Mouse (Mus musculus) liver, postnatal 0 days (tissue): ENCODE data around the gene Zc3h6. TPM values are rescaled to one million over a fixed set of nuclear protein-coding genes. Genes with fewer than 3 reads are reported as not detected.

Experiments
- ATAC-seq: fragments of 200-750 bp; cut with Nextera tagmentation; 2 replicates; pipeline ENCODE4 v1.8.0; 2017; ENCODE audit warnings: mild to moderate bottlenecking, moderate library complexity
- DNase-seq: peaks from one replicate; pipeline ENCODE4 v3.0.0-alpha.2; 2016
- H3K27ac ChIP-seq: fragments of 300-500 bp; sonication (generic); 2 replicates; pipeline ENCODE4 v1.5.1; 2014; ENCODE audit warnings: antibody characterized with exemption, moderate library complexity, mild to moderate bottlenecking, low read depth
- H3K27me3 ChIP-seq: fragments of 300-500 bp; sonication (generic); 2 replicates; pipeline ENCODE4 v1.6.1; 2014; ENCODE audit warnings: low read length, control low read depth, mixed read lengths; ENCODE audit not compliant: insufficient read depth
- H3K36me3 ChIP-seq: fragments of 300-500 bp; sonication (generic); replicated peaks from 2 replicates; pipeline ENCODE4 v1.6.1; 2014; ENCODE audit warnings: mild to moderate bottlenecking, control low read depth, low read length, moderate library complexity, mixed read lengths; ENCODE audit not compliant: insufficient read depth
- H3K4me1 ChIP-seq: fragments of 300-500 bp; sonication (generic); 2 replicates; pipeline ENCODE4 v1.6.1; 2014; ENCODE audit warnings: antibody characterized with exemption, mild to moderate bottlenecking, control low read depth; ENCODE audit not compliant: insufficient read depth
- H3K4me2 ChIP-seq: fragments of 300-500 bp; sonication (generic); 2 replicates; pipeline ENCODE4 v1.6.1; 2014; ENCODE audit warnings: low read depth, mild to moderate bottlenecking, low read length, moderate library complexity, mixed read lengths
- H3K4me3 ChIP-seq: fragments of 300-500 bp; sonication (generic); 2 replicates; pipeline ENCODE4 v1.5.1; 2014; ENCODE audit warnings: low read depth, low read length
- H3K9ac ChIP-seq: fragments of 300-500 bp; sonication (generic); replicated peaks from 2 replicates; pipeline ENCODE4 v1.6.1; 2014; ENCODE audit warnings: mild to moderate bottlenecking, moderate library complexity
- H3K9me3 ChIP-seq: fragments of 300-500 bp; sonication (generic); 2 replicates; pipeline ENCODE4 v1.6.1; 2016; ENCODE audit warnings: mild to moderate bottlenecking, control low read depth, low read length, mixed read lengths
- CTCF ChIP-seq: sonication (generic); IDR thresholded peaks from 2 replicates; pipeline ENCODE4 v1.5.1; 2016; ENCODE audit warnings: antibody characterized with exemption, low read depth
- EP300 ChIP-seq: IDR thresholded peaks from 2 replicates; pipeline ENCODE4 v1.6.1; 2016; ENCODE audit warnings: antibody characterized with exemption, low read depth, mild to moderate bottlenecking
- WGBS: fragments of 180-500 bp; shearing (Covaris S2); extraction: QIAGEN DNeasy Blood & Tissue Kit; methylation state at CpG from one replicate; pipeline ENCODE4 v1.1.7; 2014; ENCODE audit not compliant: insufficient replicate concordance; 5-methylcytosine and 5-hydroxymethylcytosine counted together
- polyA plus RNA-seq: library from polyadenylated mRNA; unstranded; fragments of >200 nt; fragmentation: Nextera tagmentation; extraction: Ambion mirVana; gene quantifications from 2 replicates; pipeline ENCODE4 v1.2.1, GENCODE M21; 2015

Gene Zc3h6
- polyA plus RNA-seq, 1 experiment from 2014 or later = 0.97 TPM

- no peaks in the 10 kb centered on the region for H3K9me3 ChIP-seq
- 4% methylated on average over 62 of the region's 62 CpGs for WGBS
- TF ChIP-seq EP300 (no peak), CTCF (no peak)
- no peak overlapping the region for H3K27ac ChIP-seq
- H3K27me3 ChIP-seq = peaks cover 38% of the 10 kb centered on the region
- H3K36me3 ChIP-seq = no peaks in the 10 kb centered on the region
- H3K4me2 ChIP-seq = peak overlapping the region; percentile 63
- peak overlapping the region; percentile 13 for H3K4me3 ChIP-seq
- ATAC-seq (peak; percentile 23; the same call in 1 of the 2 replicates), DNase-seq (peak; percentile 26)
- H3K9ac ChIP-seq = no peak overlapping the region
- peaks cover 5% of the 10 kb centered on the region; the same call in 1 of the 2 replicates for H3K4me1 ChIP-seq
Observed at GRCm38 (mm10) chr2:129038937-129039631, 71.9 kb downstream of the Zc3h6 start.

- Histone ChIP-seq H3K4me1 (peaks cover 5% of the 10 kb centered on the region; the same call in 1 of the 2 replicates), H3K27ac (no peak overlapping the region), H3K4me2 (no peak overlapping the region), H3K27me3 (peaks cover 38% of the 10 kb centered on the region), H3K9ac (no peak overlapping the region), H3K36me3 (no peaks in the 10 kb centered on the region), H3K9me3 (no peaks in the 10 kb centered on the region), H3K4me3 (no peak overlapping the region)
- DNase-seq (no peak), ATAC-seq (no peak)
- TF ChIP-seq CTCF = peak; percentile 49
- no peak for TF ChIP-seq EP300
- WGBS = 15% methylated on average over 6 of the region's 6 CpGs
Observed at GRCm38 (mm10) chr2:129040567-129040966, 73.4 kb downstream of the Zc3h6 start.

- DNase-seq (no peak), ATAC-seq (no peak)
- Histone ChIP-seq H3K4me2 (no peak overlapping the region), H3K9me3 (no peaks in the 10 kb centered on the region), H3K36me3 (no peaks in the 10 kb centered on the region), H3K4me1 (no peaks in the 10 kb centered on the region), H3K9ac (no peak overlapping the region), H3K27ac (no peak overlapping the region), H3K27me3 (0 out of 2 replicates have a peak, but pooled peaks cover 3% of the 10 kb centered on the region), H3K4me3 (no peak overlapping the region)
- WGBS = 67% methylated on average over 6 of the region's 6 CpGs
- TF ChIP-seq CTCF (no peak), EP300 (no peak)
Observed at GRCm38 (mm10) chr2:129046172-129046845, 79.1 kb downstream of the Zc3h6 start.

GRCm38 (mm10) chr2:129046846-129047196, 79.6 kb downstream of the Zc3h6 start:
- H3K27ac ChIP-seq = no peak overlapping the region
- H3K4me1 ChIP-seq = no peaks in the 10 kb centered on the region
- no peaks in the 10 kb centered on the region for H3K36me3 ChIP-seq
- H3K4me2 ChIP-seq = no peak overlapping the region
- WGBS = 75% methylated on average over 4 of the region's 4 CpGs
- DNase-seq = no peak
- TF ChIP-seq EP300 (no peak), CTCF (no peak)
- no peaks in the 10 kb centered on the region for H3K9me3 ChIP-seq
- ATAC-seq = no peak
- H3K9ac ChIP-seq = no peak overlapping the region
- 0 out of 2 replicates have a peak, but pooled peaks cover 3% of the 10 kb centered on the region for H3K27me3 ChIP-seq
- no peak overlapping the region for H3K4me3 ChIP-seq

GRCm38 (mm10) chr2:129047811-129048210, 80.6 kb downstream of the Zc3h6 start, which contains the start of gene Vinac1:
Vinac1 (minus strand) TSS chr2:129048172.
- H3K4me1 ChIP-seq = no peaks in the 10 kb centered on the region
- 76% methylated on average over 8 of the region's 8 CpGs for WGBS
- H3K36me3 ChIP-seq = no peaks in the 10 kb centered on the region
- H3K4me3 ChIP-seq = no peak within 1 kb of the TSS
- TF ChIP-seq EP300 = no peak
- no peak for TF ChIP-seq CTCF
- ATAC-seq = no peak
- no peak within 1 kb of the TSS for H3K9ac ChIP-seq
- no peaks in the 10 kb centered on the region for H3K9me3 ChIP-seq
- DNase-seq = no peak
- H3K27me3 ChIP-seq = no peaks in the 10 kb centered on the region
- no peak within 1 kb of the TSS for H3K4me2 ChIP-seq
- no peak within 1 kb of the TSS for H3K27ac ChIP-seq

- DNase-seq (no peak), ATAC-seq (no peak)
- TF ChIP-seq EP300 (no peak), CTCF (no peak)
- H3K4me3 ChIP-seq = no peak overlapping the region
- H3K4me1 ChIP-seq = no peaks in the 10 kb centered on the region
- no peaks in the 10 kb centered on the region for H3K9me3 ChIP-seq
- H3K4me2 ChIP-seq = no peak overlapping the region
- 66% methylated on average over 4 of the region's 4 CpGs for WGBS
- no peaks in the 10 kb centered on the region for H3K27me3 ChIP-seq
- no peak overlapping the region for H3K9ac ChIP-seq
- no peaks in the 10 kb centered on the region for H3K36me3 ChIP-seq
- H3K27ac ChIP-seq = no peak overlapping the region
Observed at GRCm38 (mm10) chr2:129052451-129052983, 85.3 kb downstream of the Zc3h6 start.
